8 mouse cellular contexts compared by ENCODE assay signal in the genomic region with DNA sequence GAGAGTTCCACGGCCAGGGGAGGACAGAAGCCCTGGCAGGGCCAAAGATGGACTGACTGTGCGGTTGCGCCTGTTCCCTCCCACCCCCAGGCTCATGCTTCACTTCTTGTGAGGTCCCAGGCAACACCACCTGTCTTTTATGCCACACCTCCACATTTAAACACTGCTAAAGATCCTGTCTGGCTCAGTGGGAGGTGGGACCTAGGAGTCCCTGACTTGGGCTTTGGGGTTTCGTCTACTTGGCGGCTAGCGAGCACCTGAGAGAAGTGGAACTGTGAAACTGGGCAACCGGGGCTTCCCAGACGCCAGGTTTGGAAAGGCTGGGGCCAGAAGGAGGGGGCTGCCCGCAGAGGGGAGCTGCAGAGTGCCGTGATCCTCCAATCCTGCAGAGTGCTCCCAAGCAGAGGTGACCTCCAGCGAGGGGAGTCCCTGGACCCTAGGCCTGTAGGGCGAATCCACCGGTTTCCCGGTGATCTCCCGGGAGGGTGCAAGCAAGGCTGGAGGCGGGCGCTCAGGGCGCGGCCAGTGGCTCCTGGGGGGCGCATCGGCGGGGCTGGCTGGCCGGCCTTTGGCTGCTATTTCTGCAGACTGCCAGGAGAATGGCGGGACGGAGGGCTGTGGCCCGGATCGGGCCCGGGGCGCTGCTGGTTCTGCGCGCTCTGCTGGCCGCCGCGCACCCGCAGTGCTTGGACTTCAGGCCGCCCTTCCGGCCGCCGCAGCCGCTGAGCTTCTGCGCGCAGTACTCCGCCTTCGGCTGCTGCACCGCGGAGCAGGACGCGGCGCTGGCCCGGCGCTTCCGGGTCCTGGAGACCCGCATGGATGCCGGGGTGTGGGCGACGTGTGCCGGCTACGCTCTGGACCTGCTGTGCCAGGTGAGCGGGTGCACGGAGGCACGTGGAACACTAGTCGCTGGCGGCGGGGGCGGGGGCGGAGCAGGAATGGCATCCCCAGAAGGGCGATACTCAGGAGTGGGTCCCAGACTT. TPM values are rescaled to one million over a fixed set of nuclear protein-coding genes. Genes with fewer than 3 reads are reported as not detected.
A peak's percentile ranks its signal among the peaks of the same experiment; 100 is the strongest.
DNase-seq lines count a peak whose midpoint lies in the region; ATAC-seq and TF ChIP-seq lines count a peak whose summit lies in the region.

A gene (plus strand): TSS at position 459 of the 983 bp plus-strand sequence.

- no peak for TF ChIP-seq CTCF in small intestine, adult 2 months (IDR thresholded peaks at IDR 0.05; ENCODE audit: extremely low read depth, insufficient read length, insufficient replicate concordance, low read depth, low read length)

- no peak within 1 kb of the TSS; the same call in 1 of the 2 replicates for H3K27ac ChIP-seq in forebrain, embryonic 13.5 days
- H3K27ac ChIP-seq in hindbrain, embryonic 16.5 days (ENCODE audit: low read depth, low read length): no peak within 1 kb of the TSS
- H3K27ac ChIP-seq in liver, embryonic 15.5 days (replicated peaks): no peak within 1 kb of the TSS
- no peak within 1 kb of the TSS for H3K27ac ChIP-seq in small intestine, adult 2 months (ENCODE audit: insufficient read depth, low read depth, low read length)

- peaks cover 24% of the 10 kb centered on the region for H3K4me1 ChIP-seq in forebrain, embryonic 13.5 days
- peaks cover 10% of the 10 kb centered on the region for H3K4me1 ChIP-seq in hindbrain, embryonic 16.5 days (ENCODE audit: control insufficient read depth, insufficient read depth, low read depth, low read length)
- no peaks in the 10 kb centered on the region; the same call in 1 of the 2 replicates for H3K4me1 ChIP-seq in liver, embryonic 15.5 days (replicated peaks)
- peaks cover 6% of the 10 kb centered on the region for H3K4me1 ChIP-seq in small intestine, adult 2 months (ENCODE audit: control insufficient read depth, insufficient read depth, insufficient read length, low read length)

- TF ChIP-seq POLR2A in small intestine, adult 2 months (IDR thresholded peaks at IDR 0.05; ENCODE audit: low read depth, low read length): no peak

- peaks cover 18% of the 10 kb centered on the region for H3K27me3 ChIP-seq in forebrain, embryonic 13.5 days
- H3K27me3 ChIP-seq in hindbrain, embryonic 16.5 days (replicated peaks; ENCODE audit: control insufficient read depth, insufficient read depth, low read length): no peaks in the 10 kb centered on the region; the same call in 1 of the 2 replicates
- peaks cover 44% of the 10 kb centered on the region for H3K27me3 ChIP-seq in liver, embryonic 15.5 days
- H3K27me3 ChIP-seq in small intestine, adult 2 months (ENCODE audit: control insufficient read depth, insufficient read depth, low read length): peaks cover 25% of the 10 kb centered on the region

- H3K9me3 ChIP-seq in forebrain, embryonic 13.5 days (replicated peaks): no peaks in the 10 kb centered on the region
- H3K9me3 ChIP-seq in hindbrain, embryonic 16.5 days (ENCODE audit: control insufficient read depth, low read length): no peaks in the 10 kb centered on the region
- H3K9me3 ChIP-seq in liver, embryonic 15.5 days (replicated peaks): no peaks in the 10 kb centered on the region

- H3K36me3 ChIP-seq in forebrain, embryonic 13.5 days (ENCODE audit: poor library complexity, severe bottlenecking): no peaks in the 10 kb centered on the region
- no peaks in the 10 kb centered on the region for H3K36me3 ChIP-seq in hindbrain, embryonic 16.5 days (ENCODE audit: control insufficient read depth, insufficient read depth, low read length)
- no peaks in the 10 kb centered on the region for H3K36me3 ChIP-seq in liver, embryonic 15.5 days (replicated peaks)
- H3K36me3 ChIP-seq in small intestine, adult 2 months (ENCODE audit: control insufficient read depth, insufficient read depth, low read length): no peaks in the 10 kb centered on the region

- DNase-seq in gastrocnemius, adult 18-20 months (ENCODE audit: low spot score): peak; percentile 39
- DNase-seq in gastrocnemius, postnatal 14 days: no peak
- DNase-seq in MN1 (ENCODE audit: low spot score): peak; percentile 45

- 5% methylated on average over 67 of the region's 67 CpGs for WGBS in forebrain, embryonic 13.5 days
- 4% methylated on average over 63 of the region's 67 CpGs for WGBS in hindbrain, embryonic 16.5 days
- 2% methylated on average over 67 of the region's 67 CpGs for WGBS in liver, embryonic 15.5 days (ENCODE audit: insufficient replicate concordance)
- WGBS in small intestine, adult 2 months: 3% methylated on average over 67 of the region's 67 CpGs

- intact Hi-C loops in gastrocnemius, postnatal 14 days (cut with DNase I; ENCODE audit: low total_unique reads): no loop called here

- ATAC-seq in forebrain, embryonic 13.5 days: peak; percentile 66
- ATAC-seq in hindbrain, embryonic 16.5 days: peak; percentile 68
- no peak for ATAC-seq in liver, embryonic 15.5 days (ENCODE audit: insufficient read depth)
- no peak for ATAC-seq in megakaryocyte-erythroid progenitor cell, adult 5-6 weeks (replicated peaks; ENCODE audit: low FRiP score, low TSS enrichment, poor library complexity, severe bottlenecking)

- peak within 1 kb of the TSS; percentile 98 for H3K4me2 ChIP-seq in forebrain, embryonic 13.5 days
- peak within 1 kb of the TSS; percentile 89 for H3K4me2 ChIP-seq in hindbrain, embryonic 16.5 days (ENCODE audit: low read length)
- peak within 1 kb of the TSS; percentile 64 for H3K4me2 ChIP-seq in liver, embryonic 15.5 days

- H3K9ac ChIP-seq in forebrain, embryonic 13.5 days: peak within 1 kb of the TSS; percentile 81
- H3K9ac ChIP-seq in hindbrain, embryonic 16.5 days (ENCODE audit: low read depth, low read length): peak within 1 kb of the TSS; percentile 75
- H3K9ac ChIP-seq in liver, embryonic 15.5 days: 0 out of 2 replicates have a peak within 1 kb of the TSS, but pooled peaks have one; percentile 4

- peak within 1 kb of the TSS; percentile 56 for H3K4me3 ChIP-seq in forebrain, embryonic 13.5 days
- peak within 1 kb of the TSS; percentile 61 for H3K4me3 ChIP-seq in hindbrain, embryonic 16.5 days (ENCODE audit: low read length)
- peak within 1 kb of the TSS; percentile 40 for H3K4me3 ChIP-seq in liver, embryonic 15.5 days (replicated peaks)
- H3K4me3 ChIP-seq in small intestine, adult 2 months (ENCODE audit: low read depth, low read length): peak within 1 kb of the TSS; percentile 61

RNA-seq across cellular contexts. Expression of the gene that starts here (rescaled TPM):
- total RNA-seq in gastrocnemius, adult 18-20 months (2021): 1 to 10 TPM; 1.1 to 1.2 TPM
- 1 to 10 TPM in 1 of 2 experiments, under 1 TPM in 1; 0.55 to 1.2 TPM for total RNA-seq in gastrocnemius, postnatal 14 days (2021)
- 2.5 and 2.7 TPM in 2 replicates for polyA plus RNA-seq in forebrain, embryonic 13.5 days (2015; fragmentation: Nextera tagmentation; extraction: Ambion mirVana)
- polyA plus RNA-seq in hindbrain, embryonic 16.5 days (2015; fragmentation: Nextera tagmentation; extraction: Ambion mirVana): 2.6 and 2.9 TPM in 2 replicates
- polyA plus RNA-seq in liver, embryonic 15.5 days (2015; fragmentation: Nextera tagmentation; extraction: Ambion mirVana): 0.03 and 0.09 TPM in 2 replicates
- 0.76 and 1.1 TPM in 2 replicates for polyA plus RNA-seq in small intestine, adult 2 months (2012; rRNA removed)
- total RNA-seq in megakaryocyte-erythroid progenitor cell, adult 5-6 weeks (2014; fragmentation: Nextera tagmentation): not detected in 2 replicates
- total RNA-seq in megakaryocyte-erythroid progenitor cell, adult 5-6 weeks (2017): not detected in 2 replicates

Comparison
In these comparisons a context has a peak if more than half of its experiments do, and no peak if none do; other contexts are left out.
1. ATAC-seq: peak in forebrain, embryonic 13.5 days (single experiment) and hindbrain, embryonic 16.5 days (single experiment); none in liver, embryonic 15.5 days (single experiment) and megakaryocyte-erythroid progenitor cell, adult 5-6 weeks (single experiment).
2. H3K9ac ChIP-seq: peak in every context shown above with its lines; median percentile 81 in forebrain, embryonic 13.5 days; 75 in hindbrain, embryonic 16.5 days; 4 in liver, embryonic 15.5 days.
3. Peak in every context shown above with its lines, with median percentiles within 50 percentile points of each other: H3K4me2 ChIP-seq and H3K4me3 ChIP-seq.